Mouse (Mus musculus) spleen, adult 2 months (tissue): ENCODE data around the gene Vezt.

Experiments
- CTCF ChIP-seq: fragments of 200-500 bp; IDR thresholded peaks from 2 replicates; pipeline ENCODE4 v1.5.1; 2011; ENCODE audit warnings: mild to moderate bottlenecking, inconsistent platforms; ENCODE audit not compliant: insufficient read depth, insufficient read length, insufficient replicate concordance; ENCODE audit errors: extremely low read depth
- POLR2A ChIP-seq: fragments of 200-500 bp; IDR thresholded peaks from 2 replicates; pipeline ENCODE4 v1.6.1; 2011; ENCODE audit warnings: low read depth, low read length, inconsistent platforms

DNA sequence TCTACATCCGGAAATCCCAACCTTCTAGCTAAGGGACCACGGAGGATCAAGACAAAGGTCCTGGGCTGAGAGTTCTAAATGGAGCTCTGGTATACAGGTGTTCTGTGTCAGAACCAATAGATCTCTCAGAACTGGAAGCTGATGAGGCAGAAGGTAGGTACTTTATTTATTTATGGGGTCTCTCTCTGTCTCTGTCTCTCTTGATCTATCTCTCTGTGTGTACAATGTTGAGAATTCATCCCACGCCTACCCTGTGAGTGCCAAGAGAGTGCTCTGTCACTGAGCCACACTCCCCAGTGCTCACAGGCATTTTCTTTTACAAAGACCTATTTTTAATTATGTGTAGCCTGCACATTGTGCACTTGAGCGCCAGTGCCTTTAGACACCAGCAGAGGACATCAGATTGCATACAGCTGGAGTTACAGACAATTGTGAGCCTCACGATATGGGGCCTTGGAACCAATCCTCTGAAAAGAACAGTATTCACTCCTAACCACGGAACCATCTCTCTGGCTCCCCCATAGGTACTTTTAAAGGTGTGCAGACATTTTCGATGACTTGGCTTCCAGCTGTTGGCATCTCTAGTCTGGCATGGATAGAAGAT lies 138.5 kb downstream of the Vezt start, which contains the start of gene Metap2:
- TF ChIP-seq CTCF (no peak), POLR2A (no peak)
